Mouse (Mus musculus) intestine, postnatal 0 days (tissue): Measurements from ENCODE around the gene Prkcb. TPM values are rescaled to one million over a fixed set of nuclear protein-coding genes. Genes with fewer than 3 reads are reported as not detected.
A peak's percentile ranks its signal among the peaks of the same experiment; 100 is the strongest.

ENCODE experiments used
- ATAC-seq: fragments of 200-750 bp; cut with Nextera tagmentation; 2 replicates; pipeline ENCODE4 v1.8.0; 2017; ENCODE audit warnings: mild to moderate bottlenecking, moderate TSS enrichment, moderate library complexity
- H3K27ac ChIP-seq: fragments of 300-500 bp; sonication (generic); 2 replicates; pipeline ENCODE4 v1.5.1; 2014; ENCODE audit warnings: mild to moderate bottlenecking, low read depth, low read length, moderate library complexity
- H3K27me3 ChIP-seq: fragments of 300-500 bp; sonication (generic); replicated peaks from 2 replicates; pipeline ENCODE4 v1.6.1; 2014; ENCODE audit warnings: low read length, mixed read lengths; ENCODE audit not compliant: control insufficient read depth, insufficient read depth
- H3K36me3 ChIP-seq: fragments of 300-500 bp; sonication (generic); 2 replicates; pipeline ENCODE4 v1.6.1; 2014; ENCODE audit warnings: mild to moderate bottlenecking, moderate library complexity; ENCODE audit not compliant: control insufficient read depth, insufficient read depth
- H3K4me1 ChIP-seq: fragments of 300-500 bp; sonication (generic); replicated peaks from 2 replicates; pipeline ENCODE4 v1.6.1; 2014; ENCODE audit warnings: antibody characterized with exemption, low read length, mixed read lengths; ENCODE audit not compliant: control insufficient read depth, insufficient read depth
- H3K4me2 ChIP-seq: fragments of 300-500 bp; sonication (generic); replicated peaks from 2 replicates; pipeline ENCODE4 v1.6.1; 2014; ENCODE audit warnings: low read depth, mild to moderate bottlenecking, moderate library complexity
- H3K4me3 ChIP-seq: fragments of 300-500 bp; sonication (generic); 2 replicates; pipeline ENCODE4 v1.5.1; 2014; ENCODE audit warnings: low read depth, low read length
- H3K9ac ChIP-seq: fragments of 300-500 bp; sonication (generic); 2 replicates; pipeline ENCODE4 v1.6.1; 2014; ENCODE audit warnings: mild to moderate bottlenecking, low read depth, low read length
- H3K9me3 ChIP-seq: fragments of 300-500 bp; sonication (generic); 2 replicates; pipeline ENCODE4 v1.6.1; 2016; ENCODE audit warnings: mixed run types; ENCODE audit not compliant: control insufficient read depth
- CTCF ChIP-seq: sonication (generic); IDR thresholded peaks from 2 replicates; pipeline ENCODE4 v1.5.1; 2016; ENCODE audit warnings: low read depth, mild to moderate bottlenecking, control low read depth, antibody characterized with exemption, moderate library complexity
- WGBS: fragments of 180-500 bp; shearing (Covaris S2); extraction: QIAGEN DNeasy Blood & Tissue Kit; methylation state at CpG from one replicate; pipeline ENCODE4 v1.1.7; 2014; 5-methylcytosine and 5-hydroxymethylcytosine counted together
- polyA plus RNA-seq: library from polyadenylated mRNA; unstranded; fragments of >200 nt; fragmentation: Nextera tagmentation; extraction: Ambion mirVana; gene quantifications from 2 replicates; pipeline ENCODE4 v1.2.1, GENCODE M21; 2015

Gene Prkcb
- polyA plus RNA-seq, 1 experiment from 2014 or later = 4.7 TPM

GRCm38 (mm10) chr7:122386567-122386966 is 98.0 kb downstream of the Prkcb start:
- ATAC-seq = no peak
- Histone ChIP-seq H3K4me2 (no peak overlapping the region), H3K4me3 (no peak overlapping the region), H3K36me3 (no peaks in the 10 kb centered on the region), H3K9ac (no peak overlapping the region), H3K27ac (no peak overlapping the region), H3K9me3 (no peaks in the 10 kb centered on the region), H3K4me1 (no peaks in the 10 kb centered on the region), H3K27me3 (no peaks in the 10 kb centered on the region)
- TF ChIP-seq CTCF = no peak
- 97% methylated on average over 1 of the region's 1 CpGs for WGBS

GRCm38 (mm10) chr7:122387896-122388295 is 99.3 kb downstream of the Prkcb start:
- Histone ChIP-seq H3K4me2 (no peak overlapping the region), H3K27me3 (no peaks in the 10 kb centered on the region), H3K36me3 (no peaks in the 10 kb centered on the region), H3K4me1 (no peaks in the 10 kb centered on the region), H3K9me3 (no peaks in the 10 kb centered on the region), H3K4me3 (no peak overlapping the region), H3K27ac (no peak overlapping the region), H3K9ac (no peak overlapping the region)
- TF ChIP-seq CTCF = no peak
- no peak for ATAC-seq
- WGBS = 70% methylated on average over 4 of the region's 4 CpGs

GRCm38 (mm10) chr7:122388858-122389257 is 100.3 kb downstream of the Prkcb start:
- no peaks in the 10 kb centered on the region for H3K9me3 ChIP-seq
- WGBS = 70% methylated on average over 5 of the region's 5 CpGs
- no peaks in the 10 kb centered on the region for H3K36me3 ChIP-seq
- H3K4me2 ChIP-seq = no peak overlapping the region
- H3K27me3 ChIP-seq = no peaks in the 10 kb centered on the region
- no peaks in the 10 kb centered on the region for H3K4me1 ChIP-seq
- no peak overlapping the region for H3K9ac ChIP-seq
- ATAC-seq = no peak
- no peak overlapping the region for H3K4me3 ChIP-seq
- no peak overlapping the region for H3K27ac ChIP-seq
- TF ChIP-seq CTCF = no peak

- no peak for ATAC-seq
- no peaks in the 10 kb centered on the region for H3K9me3 ChIP-seq
- no peaks in the 10 kb centered on the region for H3K4me1 ChIP-seq
- WGBS = 45% methylated on average over 6 of the region's 6 CpGs
- H3K27ac ChIP-seq = no peak overlapping the region
- no peaks in the 10 kb centered on the region for H3K27me3 ChIP-seq
- no peak overlapping the region for H3K4me2 ChIP-seq
- H3K36me3 ChIP-seq = no peaks in the 10 kb centered on the region
- no peak overlapping the region for H3K9ac ChIP-seq
- no peak overlapping the region for H3K4me3 ChIP-seq
- TF ChIP-seq CTCF = no peak
These were observed 101.1 kb downstream of the Prkcb start for GRCm38 (mm10) chr7:122389633-122390032.

- 60% methylated on average over 5 of the region's 5 CpGs for WGBS
- Histone ChIP-seq H3K27ac (no peak overlapping the region), H3K4me3 (no peak overlapping the region), H3K4me1 (no peaks in the 10 kb centered on the region), H3K9me3 (no peaks in the 10 kb centered on the region), H3K4me2 (no peak overlapping the region), H3K36me3 (no peaks in the 10 kb centered on the region), H3K9ac (no peak overlapping the region), H3K27me3 (no peaks in the 10 kb centered on the region)
- ATAC-seq = no peak
- no peak for TF ChIP-seq CTCF
These were observed 101.6 kb downstream of the Prkcb start for GRCm38 (mm10) chr7:122390200-122390599.

- ATAC-seq = no peak
- no peaks in the 10 kb centered on the region for H3K9me3 ChIP-seq
- TF ChIP-seq CTCF = no peak
- H3K36me3 ChIP-seq = no peaks in the 10 kb centered on the region
- H3K27me3 ChIP-seq = no peaks in the 10 kb centered on the region
- WGBS = 73% methylated on average over 4 of the region's 4 CpGs
- H3K4me1 ChIP-seq = no peaks in the 10 kb centered on the region
- H3K9ac ChIP-seq = no peak overlapping the region
- H3K4me3 ChIP-seq = no peak overlapping the region
- no peak overlapping the region for H3K4me2 ChIP-seq
- H3K27ac ChIP-seq = no peak overlapping the region
These were observed 102.1 kb downstream of the Prkcb start for GRCm38 (mm10) chr7:122390683-122391082.

GRCm38 (mm10) chr7:122391382-122391781 is 102.8 kb downstream of the Prkcb start:
- WGBS = 69% methylated on average over 3 of the region's 3 CpGs
- peak; percentile 37 for TF ChIP-seq CTCF
- Histone ChIP-seq H3K36me3 (no peaks in the 10 kb centered on the region), H3K27me3 (no peaks in the 10 kb centered on the region), H3K9me3 (no peaks in the 10 kb centered on the region), H3K4me1 (no peaks in the 10 kb centered on the region), H3K4me2 (no peak overlapping the region), H3K9ac (no peak overlapping the region), H3K4me3 (no peak overlapping the region), H3K27ac (no peak overlapping the region)
- no peak for ATAC-seq
